Comparison of ENCODE assay signal across 14 mouse cellular contexts in genomic region chr3:108772211-108772610, GRCm38 (mm10). TPM values are rescaled to one million over a fixed set of nuclear protein-coding genes. Genes with fewer than 3 reads are reported as not detected.
A peak's percentile ranks its signal among the peaks of the same experiment; 100 is the strongest.
DNase-seq lines count a peak whose midpoint lies in the region; ATAC-seq and TF ChIP-seq lines count a peak whose summit lies in the region.
"Had no signal": no experiment of that assay in that cellular context is flagged by ENCODE, and none has a peak within 500 bp of the region (broad histone marks: within the 10 kb centered on the region; RNA-seq: fewer than 3 reads in every experiment).

No protein-coding gene starts in this region.

- no peak overlapping the region for H3K4me2 ChIP-seq in lung, postnatal 0 days (replicated peaks; ENCODE audit: low read depth, low read length)
- H3K4me2 ChIP-seq in myocyte (ENCODE audit: low read depth): peak overlapping the region; percentile 88
- H3K4me2 ChIP-seq: forebrain, embryonic 12.5 days; lung, embryonic 14.5 days had no signal

- H3ac ChIP-seq in myocyte (ENCODE audit: control insufficient read depth, insufficient read length): no peak overlapping the region

- peak; percentile 58 for TF ChIP-seq POLR2A in myocyte (IDR thresholded peaks at IDR 0.05; ENCODE audit: insufficient read length, low read depth)

- H3K9me3 ChIP-seq in lung, postnatal 0 days (ENCODE audit: low read length): no peaks in the 10 kb centered on the region
- H3K9me3 ChIP-seq: forebrain, embryonic 12.5 days had no signal

- no peak overlapping the region for H3K9ac ChIP-seq in lung, postnatal 0 days (replicated peaks; ENCODE audit: low read depth)
- H3K9ac ChIP-seq: forebrain, embryonic 12.5 days; lung, embryonic 14.5 days had no signal

- no peaks in the 10 kb centered on the region for H3K79me2 ChIP-seq in myocyte (ENCODE audit: control insufficient read depth, insufficient read depth)

- no peaks in the 10 kb centered on the region for H3K4me1 ChIP-seq in lung, postnatal 0 days (ENCODE audit: insufficient read depth, low read depth, low read length)
- H3K4me1 ChIP-seq: forebrain, embryonic 12.5 days had no signal

- DNase-seq in lung, postnatal 10 days: peak; percentile 27
- DNase-seq in lung, postnatal 0 days (ENCODE audit: low spot score): no peak
- peak; percentile 85 for DNase-seq in MN1 (ENCODE audit: low spot score)
- peak; percentile 45 for DNase-seq in gastrocnemius, adult 18-20 months (ENCODE audit: low spot score)
- DNase-seq in retina, embryonic 14.5 days (ENCODE audit: low spot score): no peak
- DNase-seq in embryo, embryonic 10 days (ENCODE audit: low spot score): no peak
- no peak for DNase-seq in cerebellum, adult 18-20 months
- DNase-seq: embryo, embryonic 11 days; lung, embryonic 14.5 days; thymus, adult 2 months had no signal

- H3K27ac ChIP-seq in lung, postnatal 0 days (ENCODE audit: low read length): no peak overlapping the region
- H3K27ac ChIP-seq: forebrain, embryonic 12.5 days had no signal

- ATAC-seq in lung, postnatal 0 days: no peak
- ATAC-seq: Patski had no signal

- TF ChIP-seq CTCF in lung, postnatal 0 days (IDR thresholded peaks at IDR 0.05): no peak

- H3K27me3 ChIP-seq in lung, postnatal 0 days (replicated peaks; ENCODE audit: insufficient read depth, low read length): no peaks in the 10 kb centered on the region
- no peaks in the 10 kb centered on the region for H3K27me3 ChIP-seq in myocyte (ENCODE audit: control insufficient read depth, insufficient read depth, insufficient read length)
- H3K27me3 ChIP-seq: Patski had no signal

- no peak overlapping the region for H3K4me3 ChIP-seq in lung, postnatal 0 days (ENCODE audit: low read depth, low read length)
- peak overlapping the region; percentile 5 for H3K4me3 ChIP-seq in myocyte
- H3K4me3 ChIP-seq: forebrain, embryonic 12.5 days had no signal

- TF ChIP-seq EP300 in lung, postnatal 0 days (IDR thresholded peaks at IDR 0.05): no peak

- no peaks in the 10 kb centered on the region for H3K36me3 ChIP-seq in lung, postnatal 0 days (ENCODE audit: insufficient read depth, low read length)
- H3K36me3 ChIP-seq in myocyte (ENCODE audit: control insufficient read depth, insufficient read depth): no peaks in the 10 kb centered on the region
- H3K36me3 ChIP-seq: forebrain, embryonic 12.5 days had no signal

- 88% methylated on average over 13 of the region's 13 CpGs for WGBS in lung, postnatal 0 days

TF ChIP-seq in myocyte, 11 proteins besides CTCF, POLR2A, EP300 and RAD21:
- TF ChIP-seq USF1 (IDR thresholded peaks at IDR 0.05; ENCODE audit: low read depth) (no peak), POLR2AphosphoS2 (IDR thresholded peaks at IDR 0.05; ENCODE audit: insufficient read length, low read depth) (peak; percentile 20), REST (IDR thresholded peaks at IDR 0.05; ENCODE audit: insufficient read depth, insufficient read length) (no peak), MYOD1 (IDR thresholded peaks at IDR 0.05; ENCODE audit: control insufficient read depth in 1 of 3, insufficient read length in 2 of 3, low read depth in 2 of 3) (peak in 1 of 3 experiments; percentile 30)
TF ChIP-seq in myocyte: peak in this region for 2.

RNA-seq across cellular contexts. Expression of gene Aknad1, which starts 32.8 kb away (rescaled TPM):
- 0.10 and 0.21 TPM in 2 replicates for polyA plus RNA-seq in lung, postnatal 0 days (2015; fragmentation: Nextera tagmentation; extraction: Ambion mirVana)
- under 1 TPM; 0.14 to 0.30 TPM for total RNA-seq in gastrocnemius, adult 18-20 months (2021)
- 2.9 TPM for polyA plus RNA-seq in myocyte (2012; fragmentation: generic; extraction: Trizol)
- polyA plus RNA-seq: forebrain, embryonic 12.5 days; heart, embryonic 14.5 days; Patski had no signal

RNA-seq across cellular contexts. Expression of gene Gpsm2, which starts 50.1 kb away (rescaled TPM):
- 22.9 and 23.7 TPM in 2 replicates for polyA plus RNA-seq in lung, postnatal 0 days (2015; fragmentation: Nextera tagmentation; extraction: Ambion mirVana)
- total RNA-seq in gastrocnemius, adult 18-20 months (2021): under 1 TPM; 0.78 to 0.97 TPM
- polyA plus RNA-seq in myocyte (2012; fragmentation: generic; extraction: Trizol): 16.4 TPM

Comparison
In these comparisons a context has a peak if more than half of its experiments do, and no peak if none do; other contexts are left out.
1. DNase-seq: peak in lung, postnatal 10 days (single experiment), MN1 (single experiment) and gastrocnemius, adult 18-20 months (single experiment); none in lung, postnatal 0 days (single experiment), retina, embryonic 14.5 days (single experiment), embryo, embryonic 10 days (single experiment) and cerebellum, adult 18-20 months (0 of 2).